Mouse (Mus musculus) heart, postnatal 36 days (tissue): ENCODE results near the gene Eftud2. TPM values are rescaled to one million over a fixed set of nuclear protein-coding genes. Genes with fewer than 3 reads are reported as not detected.

ENCODE experiments used
- DNase-seq, 2 experiments: peaks; one replicate each; pipeline ENCODE4 v3.0.0; 2021 to 2022
- intact Hi-C: fragments of 180-260 bp; cut with DNase I; formaldehyde crosslinking; loops from one replicate; pipeline ENCODE4 v1.15.1; 2025
- total RNA-seq, 2 experiments: library from RNA; stranded (reverse); gene quantifications; 2 replicates each; pipeline ENCODE4 v1.2.3; 2021

The Eftud2 gene
- total RNA-seq, 2 experiments from 2014 or later, result 32.7 to 37.9 TPM

DNA sequence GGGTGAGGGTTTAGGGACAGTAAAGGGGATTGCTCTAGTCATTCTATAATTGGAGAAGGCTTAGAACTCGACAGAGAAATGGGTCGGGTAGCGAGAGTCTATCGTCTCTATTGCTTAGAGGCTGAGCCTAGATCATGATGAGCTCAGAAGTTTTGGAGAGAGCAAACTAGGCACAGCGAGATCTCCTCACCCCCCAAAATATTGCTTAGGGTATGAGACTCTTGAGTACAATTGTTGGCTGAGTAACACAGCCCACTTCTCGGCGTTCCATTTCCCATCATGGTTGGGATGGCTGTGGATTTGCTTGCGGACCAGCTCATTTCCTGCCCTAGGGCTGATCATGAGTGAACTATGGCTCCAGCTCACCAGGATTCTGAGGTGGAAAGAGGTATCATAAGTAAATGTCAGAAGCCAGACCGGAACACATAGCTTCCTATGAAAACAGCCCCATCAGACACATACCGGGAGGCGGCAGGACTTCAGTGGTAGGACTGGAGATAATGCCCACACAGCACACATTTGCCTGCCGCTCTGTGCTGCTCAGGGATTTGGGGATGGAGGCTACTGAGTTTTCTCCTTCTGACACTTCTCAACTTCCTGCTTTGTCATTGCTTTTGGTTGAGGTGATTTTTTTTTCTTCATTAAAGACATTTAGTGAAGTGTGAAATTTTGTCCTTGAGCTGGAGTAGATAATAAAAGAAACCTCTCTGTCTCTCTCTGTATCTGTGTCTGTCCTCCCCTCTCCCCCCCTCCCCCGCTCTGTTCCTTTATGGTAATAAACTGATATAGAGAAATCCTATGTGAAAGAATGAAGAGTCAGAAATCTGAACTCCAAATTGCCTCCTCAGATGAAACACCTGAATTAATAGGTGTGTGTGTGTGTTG is 771 bp upstream of the Eftud2 start:
- intact Hi-C loops, result loop anchor here (10.0 kb wide), 1 partner anchor 523 kb away; no protein-coding TSS in a partner anchor
- DNase-seq, result no peak

DNA sequence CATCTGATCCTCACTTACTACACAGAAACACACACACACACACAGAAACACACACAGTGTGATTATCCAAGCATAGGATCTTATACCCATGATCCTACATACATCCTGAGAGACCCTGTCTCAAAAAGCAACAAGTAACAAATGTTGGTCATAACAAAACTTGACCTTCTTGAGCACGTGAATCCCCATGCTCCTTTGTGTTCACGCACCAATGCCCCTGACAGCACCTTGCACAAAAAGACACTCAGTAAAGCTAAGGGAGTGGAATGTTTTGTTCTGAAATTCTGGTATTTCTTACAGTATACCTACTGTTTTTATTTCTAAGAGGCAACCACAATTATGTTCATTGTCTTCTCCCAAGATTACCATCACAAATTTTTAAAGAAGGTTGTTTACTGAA is 1.2 kb downstream of the Eftud2 start:
- intact Hi-C loops, result no loop called here
- DNase-seq, result no peak

DNA sequence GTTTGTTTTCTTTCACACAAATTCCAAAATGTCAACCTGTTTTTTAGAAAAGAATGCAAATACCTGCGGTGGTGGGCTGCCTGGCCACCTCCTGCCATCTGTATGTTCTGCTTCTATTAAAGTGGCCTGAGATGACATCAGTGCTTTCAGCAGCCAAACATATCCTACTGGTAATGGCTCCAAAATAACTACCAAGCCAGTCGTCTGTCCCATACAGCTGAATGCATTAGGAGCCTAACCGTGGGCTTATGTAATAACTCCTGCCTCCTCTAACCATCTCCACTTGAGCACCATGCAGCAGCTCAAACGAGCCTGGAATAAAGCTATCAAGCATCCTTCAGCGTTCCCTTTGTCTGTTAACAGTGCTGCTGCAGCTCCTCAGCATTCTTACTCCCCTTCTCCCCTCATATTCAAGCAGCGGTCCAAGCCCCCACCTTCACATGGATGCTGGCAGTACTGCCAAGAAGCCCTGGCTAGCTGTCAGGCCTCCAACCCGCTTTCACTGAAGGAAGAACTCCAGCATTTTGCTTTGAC is 5.9 kb downstream of the Eftud2 start:
- no peak for DNase-seq
- intact Hi-C loops, result no loop called here

DNA sequence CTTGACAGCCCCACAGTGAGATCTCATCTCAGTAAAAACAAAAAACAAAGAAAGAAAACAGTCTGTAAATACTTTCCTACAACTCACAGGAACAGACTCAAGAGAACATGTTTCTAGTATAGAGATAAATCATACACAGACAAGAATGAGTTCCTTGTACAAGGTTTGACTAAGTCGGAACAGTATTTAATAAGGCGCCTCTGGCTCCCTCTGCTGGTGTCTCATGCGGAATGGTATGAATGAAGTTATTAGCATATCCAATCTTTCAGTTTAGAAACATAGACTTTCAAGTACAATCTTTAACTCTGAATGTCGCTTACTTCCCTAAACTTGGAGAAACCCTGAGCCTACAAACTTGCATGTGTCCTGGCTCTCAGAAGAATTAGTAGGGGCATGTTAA is 16.5 kb downstream of the Eftud2 start:
- intact Hi-C loops, result loop anchor here (1.0 kb wide), 1 partner anchor 90 kb away; no protein-coding TSS in a partner anchor
- peak; percentile 66 to 81 for DNase-seq

DNA sequence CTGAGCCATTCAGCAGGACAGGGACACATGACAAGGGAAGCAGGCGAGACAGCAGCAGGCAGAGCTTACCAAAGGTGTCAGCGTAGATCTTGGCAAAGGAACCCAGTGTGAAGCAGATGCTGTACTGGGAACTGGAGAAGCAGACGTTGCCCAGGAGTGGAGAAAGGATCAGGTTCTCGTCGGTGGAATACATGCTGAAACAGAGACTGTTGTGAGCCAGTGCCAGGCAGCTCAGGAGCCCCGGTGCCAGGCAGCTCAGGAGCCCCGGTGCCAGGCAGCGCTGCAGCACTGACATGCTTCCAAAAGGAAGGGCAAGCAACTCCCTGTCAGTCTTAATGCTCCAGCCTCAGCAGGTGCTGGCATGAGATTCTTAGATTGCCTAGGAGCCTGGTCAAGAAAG is 20.9 kb downstream of the Eftud2 start:
- no peak for DNase-seq
- intact Hi-C loops, result no loop called here

DNA sequence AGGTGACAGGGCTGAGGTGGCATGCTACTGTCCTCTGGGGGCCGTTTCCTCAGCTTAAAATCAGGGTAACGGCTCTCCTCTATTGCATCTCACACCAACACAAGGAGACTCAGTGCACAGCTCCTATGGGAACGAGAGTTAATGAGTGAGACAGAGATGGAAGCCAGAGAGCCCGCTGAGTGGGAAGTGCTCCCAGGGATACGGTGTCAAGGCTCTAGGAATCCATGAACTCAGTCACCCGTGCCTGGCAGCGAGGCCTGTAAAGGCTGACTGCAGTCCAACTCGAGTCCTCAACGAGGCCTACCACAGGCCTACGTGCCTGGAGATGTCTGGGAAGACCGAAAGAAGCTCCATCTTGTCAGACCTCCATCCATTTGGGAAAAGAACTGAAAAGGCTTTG is 21.8 kb downstream of the Eftud2 start:
- intact Hi-C loops, result no loop called here
- no peak for DNase-seq

DNA sequence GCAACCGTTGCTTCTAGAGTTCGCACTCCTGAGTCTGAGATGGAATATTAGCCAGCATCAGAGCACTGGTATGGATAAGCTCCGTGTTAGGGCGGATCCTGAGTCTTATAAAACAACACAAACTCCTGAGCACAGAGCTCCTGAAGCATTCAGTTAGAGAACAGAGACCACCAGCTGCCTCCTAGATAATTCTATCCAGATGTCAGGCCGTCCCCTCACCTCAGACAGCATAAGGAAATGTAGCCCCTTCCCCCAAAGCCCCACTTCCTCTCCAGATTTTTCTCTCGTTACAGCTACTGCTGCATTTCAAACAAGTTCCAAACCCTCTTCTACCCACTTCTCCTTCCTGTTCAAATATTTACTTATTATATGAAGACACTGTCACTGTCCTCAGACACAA is 24.8 kb downstream of the Eftud2 start:
- intact Hi-C loops, result no loop called here
- DNase-seq, result no peak

DNA sequence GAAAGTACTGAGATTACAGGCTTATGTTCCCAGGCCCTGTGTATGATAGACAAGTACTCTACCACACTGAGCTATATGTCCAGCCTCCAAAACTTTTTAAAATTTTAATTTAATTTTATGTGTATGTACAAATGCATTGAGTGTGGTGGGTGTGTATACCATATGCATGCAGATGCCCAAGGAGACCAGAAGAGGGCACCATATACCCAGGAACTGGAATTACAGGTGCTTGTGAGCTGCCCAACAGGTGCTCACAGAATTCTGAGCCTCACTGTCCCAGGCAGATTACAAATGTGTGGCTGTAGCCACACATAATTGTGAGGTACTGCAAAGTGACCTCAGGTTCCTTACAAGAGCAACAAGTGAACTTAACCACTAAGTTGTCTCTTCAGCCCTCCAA is 27.0 kb downstream of the Eftud2 start:
- DNase-seq, result no peak
- intact Hi-C loops, result loop anchor here (2.0 kb wide), 1 partner anchor 35 kb away; the partner anchor contains the start of gene Gjc1

DNA sequence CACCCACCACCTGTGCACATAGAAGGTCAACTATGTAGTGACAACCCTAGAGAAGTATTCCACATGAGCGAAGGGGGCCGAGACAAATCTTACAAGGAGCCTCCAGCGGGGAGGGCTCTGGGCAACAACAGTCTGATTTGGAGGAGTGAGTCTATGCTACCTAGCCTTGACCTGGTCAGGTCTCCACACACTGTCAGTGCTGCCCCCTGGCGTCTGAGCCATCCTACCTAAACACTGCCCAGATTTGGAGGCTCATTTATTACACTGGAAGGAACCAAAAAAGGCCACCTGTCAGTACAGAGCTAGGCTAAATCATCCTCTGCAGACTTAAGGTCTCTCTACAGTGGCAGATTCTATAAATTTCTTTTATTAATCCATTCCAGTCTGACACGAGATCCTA is 28.9 kb downstream of the Eftud2 start:
- peak; percentile 70 to 85 for DNase-seq
- intact Hi-C loops, result loop anchor here (1.0 to 2.0 kb wide), 2 partner anchors 33 to 78 kb away; partner anchors contain the start of gene Gjc1

DNA sequence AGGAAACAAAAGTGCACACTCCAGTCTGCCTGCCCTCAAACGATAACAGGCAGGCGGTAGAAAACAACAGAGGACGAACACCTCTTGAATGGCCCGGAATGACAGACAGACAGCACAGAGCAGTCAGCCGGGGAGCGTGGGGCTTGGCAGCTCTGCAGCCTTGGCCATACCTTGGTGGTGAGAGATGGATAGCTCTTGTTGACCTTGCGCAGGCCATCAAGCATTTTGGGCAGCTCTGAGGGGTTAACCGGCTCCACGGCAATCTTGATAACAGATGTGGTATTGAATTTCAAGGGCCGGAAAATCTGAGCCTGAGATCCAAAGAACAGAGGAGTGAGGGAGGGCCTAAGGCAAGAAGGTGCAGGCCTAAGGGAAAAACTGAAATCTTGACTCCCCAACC is 34.9 kb downstream of the Eftud2 start:
- intact Hi-C loops, result no loop called here
- DNase-seq, result no peak

DNA sequence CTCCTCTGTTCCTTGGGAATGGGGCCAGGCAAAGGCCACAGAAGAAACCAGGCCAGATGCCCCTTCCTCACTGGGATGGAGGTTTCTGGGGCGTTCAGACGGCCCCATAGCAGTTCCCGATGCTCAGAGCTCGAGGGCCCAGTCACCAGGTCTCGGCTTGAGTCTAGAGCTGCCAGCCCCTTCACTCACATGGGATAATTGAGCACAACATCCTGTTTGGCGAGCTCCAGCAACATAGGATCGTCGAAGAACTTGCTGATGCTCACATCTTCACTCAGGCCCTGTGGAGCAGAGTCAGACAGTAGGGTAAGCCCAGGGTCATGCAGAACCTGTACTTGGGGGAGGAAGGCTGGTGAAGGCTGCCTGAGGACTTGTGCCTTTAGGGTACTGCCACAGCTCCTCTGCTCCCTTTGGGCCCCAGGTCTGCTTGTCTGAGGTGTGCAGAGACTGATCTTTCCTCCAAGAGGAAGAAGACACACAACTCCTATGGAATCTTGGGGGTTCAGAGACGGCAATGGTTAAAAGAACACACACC is 42.1 kb downstream of the Eftud2 start:
- intact Hi-C loops, result no loop called here

DNA sequence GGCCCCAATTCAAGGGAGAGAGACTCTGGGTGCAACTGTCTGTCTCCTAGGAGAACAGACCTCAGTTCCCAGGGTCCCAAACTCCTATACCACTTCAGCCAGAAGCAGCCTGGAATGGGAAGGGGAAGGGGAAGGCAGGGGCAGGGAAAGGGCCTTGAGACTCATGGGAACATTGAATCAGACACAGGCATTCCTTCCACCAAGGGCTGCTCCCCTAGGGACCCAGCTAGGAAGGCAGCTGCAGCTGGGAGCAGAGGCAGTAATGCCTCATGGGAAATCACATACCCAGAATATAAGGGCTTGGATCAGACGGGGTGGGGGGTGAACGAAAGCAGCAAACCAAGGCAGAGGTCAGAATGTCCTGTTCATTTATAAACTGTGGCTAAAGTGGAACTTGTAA is 42.7 kb downstream of the Eftud2 start:
- intact Hi-C loops, result no loop called here
- DNase-seq, result no peak

More for the DNA sequence above, 42.1 kb downstream of the Eftud2 start:
- DNase-seq, result no peak

DNA sequence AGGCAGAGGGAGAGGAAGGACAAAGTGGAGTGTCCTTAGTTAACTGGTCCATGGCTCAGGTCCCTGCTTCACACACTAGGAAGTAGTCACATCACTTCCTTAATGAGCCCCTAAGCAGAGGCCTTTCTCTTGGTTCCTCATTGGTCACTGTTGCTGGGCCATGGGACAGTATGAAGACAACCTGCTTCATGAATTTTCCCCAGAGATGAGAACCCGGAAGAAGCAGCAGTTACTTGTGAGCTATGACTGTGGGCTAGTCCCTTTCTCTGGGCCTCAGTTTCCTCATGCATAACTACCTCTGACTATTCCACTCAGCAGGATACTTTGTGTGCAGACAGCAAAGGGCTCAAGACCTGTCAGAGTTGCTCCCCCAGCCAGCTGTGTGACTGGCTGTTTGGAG is 43.4 kb downstream of the Eftud2 start:
- intact Hi-C loops, result no loop called here
- no peak for DNase-seq

DNA sequence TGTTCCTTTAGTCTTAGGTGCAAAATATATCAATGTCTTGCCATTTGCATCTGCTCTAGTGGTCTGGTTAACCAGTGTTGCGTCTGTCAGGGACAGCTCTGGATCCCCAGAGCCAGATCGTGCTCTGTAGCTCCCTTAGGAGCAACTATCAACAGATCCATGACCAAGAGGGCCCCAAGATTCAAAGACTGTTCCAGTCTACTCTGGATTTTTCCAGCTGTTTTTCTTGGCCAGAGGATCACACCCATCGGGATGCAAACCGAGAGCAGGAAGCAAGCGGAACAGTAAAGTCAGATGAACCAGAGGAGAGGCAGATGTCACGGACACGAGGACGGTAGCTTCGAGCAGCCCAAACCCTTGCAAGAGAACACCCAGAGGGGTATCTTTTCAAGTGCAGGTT is 44.6 kb downstream of the Eftud2 start:
- intact Hi-C loops, result no loop called here
- DNase-seq, result no peak

DNA sequence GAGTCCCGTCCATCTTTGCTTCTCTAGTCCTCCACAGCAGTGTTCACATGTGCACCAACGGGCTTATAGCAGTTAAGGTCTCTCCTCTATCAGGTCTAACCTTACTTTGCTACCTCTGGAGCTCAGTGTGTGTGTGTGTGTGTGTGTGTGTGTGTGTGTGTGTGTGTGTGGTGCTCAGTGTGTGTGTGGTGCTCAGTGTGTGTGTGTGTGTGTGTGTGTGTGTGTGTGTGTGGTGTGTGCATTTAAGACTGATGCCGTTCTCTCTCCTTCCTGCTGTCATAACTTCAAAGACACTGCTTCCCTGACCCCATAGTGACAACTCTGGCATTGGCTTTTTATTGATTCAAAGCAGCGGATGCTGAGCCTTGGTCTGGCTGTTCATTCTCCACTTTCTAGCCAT is 45.2 kb downstream of the Eftud2 start, which contains the start of gene Higd1b:
Gene Higd1b, plus strand, starts transcription at position 301 of the 400 bp plus-strand sequence.
- DNase-seq, result no peak
- intact Hi-C loops, result no loop called here

DNA sequence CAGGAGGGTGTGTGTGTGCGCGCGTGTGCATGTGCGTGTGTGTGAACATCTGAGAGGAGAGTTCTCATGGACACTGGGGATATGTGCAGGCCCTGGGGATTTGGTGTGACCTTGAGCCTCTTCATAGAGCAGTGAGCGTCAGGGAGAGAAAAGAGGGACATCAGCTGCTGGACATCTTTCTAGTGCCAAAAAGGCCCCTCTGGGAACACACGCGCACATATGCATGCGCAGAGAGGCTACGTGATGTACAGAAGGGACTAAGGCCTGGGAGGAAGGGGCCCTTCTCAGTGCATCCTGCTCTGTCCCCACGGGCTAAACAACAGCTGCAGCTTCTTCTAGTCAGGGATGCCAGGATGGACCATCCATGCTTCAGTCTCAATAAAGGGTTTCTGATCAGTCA is 46.6 kb downstream of the Eftud2 start:
- intact Hi-C loops, result no loop called here
- DNase-seq, result no peak

DNA sequence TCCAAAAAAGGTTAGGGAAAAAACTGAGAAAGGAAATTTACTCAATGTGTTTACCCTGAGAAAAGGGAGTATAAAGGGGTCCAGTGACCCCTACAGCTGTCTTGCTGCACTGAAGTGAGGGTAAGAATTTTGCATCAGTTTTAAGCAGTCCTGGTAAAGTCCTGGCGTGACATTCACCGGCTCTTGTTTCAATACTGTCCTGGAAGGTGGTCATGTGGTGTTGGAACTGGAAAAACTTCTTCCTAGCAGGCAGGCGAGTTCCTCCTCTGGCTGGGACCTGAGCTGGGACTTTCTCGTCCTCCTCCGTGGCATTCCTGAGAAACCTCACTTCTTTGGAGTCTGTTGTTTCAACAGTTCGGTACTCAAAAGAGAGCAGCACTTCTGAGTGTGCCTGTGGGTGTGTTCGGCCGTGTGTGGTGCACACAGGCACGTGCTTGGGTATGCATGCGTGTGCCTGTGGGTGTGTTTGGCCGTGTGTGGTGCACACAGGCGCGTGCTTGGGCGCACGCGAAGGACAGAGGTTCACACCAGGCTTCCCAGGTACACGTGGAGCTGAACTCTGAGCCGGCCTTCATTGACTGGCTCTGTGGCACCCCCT is 48.0 kb downstream of the Eftud2 start:
- DNase-seq, result no peak
- intact Hi-C loops, result no loop called here

DNA sequence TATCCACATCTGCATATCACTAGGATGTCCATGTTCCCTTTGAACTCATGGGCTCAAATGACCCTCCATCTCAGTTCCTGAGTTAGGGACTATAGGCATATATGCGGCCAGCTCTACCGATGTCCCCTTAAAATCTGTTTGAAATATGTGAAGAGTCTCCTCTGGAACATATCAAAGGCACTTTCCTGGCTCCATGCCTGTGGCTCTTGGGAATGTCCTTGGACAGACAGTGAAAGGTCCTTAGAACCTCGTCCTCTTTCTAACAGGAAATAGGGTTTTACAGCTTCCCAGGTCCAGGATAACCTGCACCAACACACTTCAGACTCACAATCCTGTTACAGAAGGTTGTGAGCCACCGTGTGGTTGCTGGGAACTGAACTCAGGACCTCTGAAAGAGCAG is 50.5 kb downstream of the Eftud2 start:
- intact Hi-C loops, result no loop called here
- no peak for DNase-seq

DNA sequence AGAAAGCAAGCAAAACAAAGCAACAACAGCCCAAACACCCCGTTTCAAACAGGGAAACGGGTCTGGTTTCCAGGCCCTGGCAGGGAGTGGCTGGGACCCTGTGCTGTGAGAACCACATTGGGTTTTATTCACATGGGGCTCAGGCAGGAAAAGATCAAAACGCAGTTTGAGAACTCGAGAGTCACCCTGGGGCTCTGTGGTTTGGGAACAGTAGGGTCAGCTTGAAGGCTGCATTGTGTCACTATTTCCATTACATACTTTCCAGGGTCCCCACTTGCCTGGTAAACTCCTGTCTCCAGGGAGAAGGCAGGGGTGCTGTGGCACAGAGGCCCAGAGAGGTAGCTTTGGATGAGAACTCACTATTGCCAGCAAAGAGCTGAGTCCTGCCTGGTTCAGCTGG is 53.7 kb downstream of the Eftud2 start:
- intact Hi-C loops, result no loop called here
- no peak for DNase-seq

DNA sequence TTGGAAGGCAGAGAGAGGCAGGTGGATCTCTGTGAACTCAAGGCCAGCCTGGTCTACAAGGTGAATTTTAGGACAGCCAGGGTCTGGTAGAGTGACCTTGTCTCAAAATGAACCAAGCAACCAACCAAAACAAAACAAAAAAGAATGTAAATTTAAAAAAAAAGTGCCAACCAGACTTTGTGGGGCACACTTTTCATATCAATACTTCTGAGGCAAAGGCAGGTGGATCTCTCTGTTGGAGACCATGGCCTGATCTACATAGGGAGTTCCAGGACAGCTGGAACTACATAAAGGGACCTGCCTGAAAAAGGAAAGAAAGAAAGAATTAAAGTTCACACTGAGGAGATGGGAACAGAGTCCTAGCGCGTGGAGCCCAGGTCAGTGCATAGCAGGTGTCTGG is 54.3 kb downstream of the Eftud2 start:
- intact Hi-C loops, result no loop called here
- DNase-seq, result no peak

DNA sequence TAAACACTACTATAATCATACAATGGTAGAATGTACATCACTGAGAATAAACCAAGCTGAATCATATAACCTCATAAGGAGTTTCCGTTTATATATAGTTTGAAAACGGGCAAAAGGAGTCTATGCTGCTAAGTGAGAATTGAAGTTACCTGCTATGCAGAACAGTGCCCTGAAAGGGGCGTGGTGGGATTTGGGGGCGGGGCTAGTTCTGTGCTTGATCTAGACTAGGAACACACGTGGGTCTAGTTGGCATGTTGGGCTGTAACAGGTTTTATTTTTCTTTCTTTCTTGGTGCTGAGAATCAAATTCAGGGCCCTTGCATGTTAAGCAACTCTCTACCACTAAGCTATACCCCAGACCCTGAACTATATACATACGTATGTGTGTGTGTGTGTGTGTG is 59.6 kb downstream of the Eftud2 start:
- intact Hi-C loops, result no loop called here
- DNase-seq, result no peak
